23 mouse cellular contexts compared by ENCODE assay signal in the genomic region with DNA sequence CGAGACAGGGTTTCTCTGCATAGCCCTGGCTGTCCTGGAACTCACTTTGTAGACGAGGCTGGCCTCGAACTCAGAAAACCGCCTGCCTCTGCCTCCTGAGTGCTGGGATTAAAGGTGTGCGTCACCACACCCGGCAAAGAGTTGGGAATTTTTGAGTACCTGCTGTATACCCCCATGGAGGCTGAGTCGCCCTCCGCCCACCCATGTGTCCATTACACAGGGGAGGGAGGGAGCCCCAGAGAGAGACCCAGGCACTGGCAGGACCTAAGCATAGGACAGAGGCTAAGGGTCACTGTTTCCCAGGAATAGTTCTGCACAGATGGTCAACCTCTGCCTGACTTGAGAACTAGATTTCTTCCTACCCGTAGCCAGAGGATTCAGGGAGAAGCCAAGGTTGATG.
DNase-seq lines count a peak whose midpoint lies in the region; ATAC-seq and TF ChIP-seq lines count a peak whose summit lies in the region.
"Had no signal": no experiment of that assay in that cellular context is flagged by ENCODE, and none has a peak within 500 bp of the region (broad histone marks: within the 10 kb centered on the region; RNA-seq: fewer than 3 reads in every experiment).

No protein-coding gene starts in this region.

- H3K4me3 ChIP-seq in heart, embryonic 12.5 days: no peak overlapping the region
- H3K4me3 ChIP-seq in liver, embryonic 13.5 days (replicated peaks): no peak overlapping the region
- H3K4me3 ChIP-seq in liver, postnatal 0 days (ENCODE audit: low read depth, low read length): no peak overlapping the region
- H3K4me3 ChIP-seq in midbrain, embryonic 13.5 days (replicated peaks): no peak overlapping the region
- H3K4me3 ChIP-seq in midbrain, embryonic 16.5 days (ENCODE audit: low read depth, low read length): no peak overlapping the region
- H3K4me3 ChIP-seq: embryonic facial prominence, embryonic 13.5 days; limb, embryonic 13.5 days had no signal

- H3K27ac ChIP-seq in heart, embryonic 12.5 days (ENCODE audit: poor library complexity, severe bottlenecking): 0 out of 2 replicates have a peak overlapping the region, but pooled peaks have one; percentile 3
- H3K27ac ChIP-seq in liver, embryonic 13.5 days: peak overlapping the region; percentile 19; the same call in 1 of the 2 replicates
- no peak overlapping the region for H3K27ac ChIP-seq in liver, postnatal 0 days (ENCODE audit: low read depth)
- H3K27ac ChIP-seq in midbrain, embryonic 13.5 days: 0 out of 2 replicates have a peak overlapping the region, but pooled peaks have one; percentile 30
- no peak overlapping the region for H3K27ac ChIP-seq in midbrain, embryonic 16.5 days (ENCODE audit: low read length)
- H3K27ac ChIP-seq: embryonic facial prominence, embryonic 13.5 days; kidney, postnatal 0 days; limb, embryonic 13.5 days; liver, embryonic 14.5 days; stomach, postnatal 0 days had no signal

- no peak for ATAC-seq in heart, embryonic 12.5 days (ENCODE audit: insufficient number of reproducible peaks, low FRiP score)
- ATAC-seq in liver, embryonic 13.5 days (ENCODE audit: low read depth): no peak
- ATAC-seq in liver, postnatal 0 days: no peak
- no peak for ATAC-seq in midbrain, embryonic 13.5 days
- ATAC-seq in midbrain, embryonic 16.5 days: no peak
- ATAC-seq: activated CD4-positive, CD25-positive, alpha-beta regulatory T cell, adult 4 months; hindbrain, embryonic 16.5 days had no signal

- H3K27me3 ChIP-seq in heart, embryonic 12.5 days (replicated peaks): no peaks in the 10 kb centered on the region
- H3K27me3 ChIP-seq in liver, embryonic 13.5 days: no peaks in the 10 kb centered on the region
- H3K27me3 ChIP-seq in liver, postnatal 0 days (ENCODE audit: insufficient read depth, low read length): no peaks in the 10 kb centered on the region
- no peaks in the 10 kb centered on the region for H3K27me3 ChIP-seq in midbrain, embryonic 13.5 days
- no peaks in the 10 kb centered on the region for H3K27me3 ChIP-seq in midbrain, embryonic 16.5 days (ENCODE audit: control insufficient read depth, insufficient read depth, low read depth, low read length)
- H3K27me3 ChIP-seq: embryonic facial prominence, embryonic 13.5 days had no signal

- H3K9ac ChIP-seq in heart, embryonic 12.5 days: no peak overlapping the region
- H3K9ac ChIP-seq in liver, embryonic 13.5 days: no peak overlapping the region
- no peak overlapping the region for H3K9ac ChIP-seq in liver, postnatal 0 days (replicated peaks)
- H3K9ac ChIP-seq in midbrain, embryonic 13.5 days (replicated peaks): no peak overlapping the region
- H3K9ac ChIP-seq in midbrain, embryonic 16.5 days (ENCODE audit: low read depth, low read length): no peak overlapping the region
- H3K9ac ChIP-seq: embryonic facial prominence, embryonic 13.5 days; limb, embryonic 13.5 days; liver, embryonic 14.5 days; lung, embryonic 14.5 days had no signal

- peaks cover 98% of the 10 kb centered on the region for H3K4me1 ChIP-seq in heart, embryonic 12.5 days (replicated peaks)
- H3K4me1 ChIP-seq in liver, embryonic 13.5 days (replicated peaks): peaks cover 97% of the 10 kb centered on the region
- H3K4me1 ChIP-seq in liver, postnatal 0 days (ENCODE audit: insufficient read depth): peaks cover 61% of the 10 kb centered on the region
- peaks cover 100% of the 10 kb centered on the region for H3K4me1 ChIP-seq in midbrain, embryonic 13.5 days (replicated peaks)
- peaks cover 82% of the 10 kb centered on the region for H3K4me1 ChIP-seq in midbrain, embryonic 16.5 days (ENCODE audit: control insufficient read depth, insufficient read depth, low read length)

- H3K9me3 ChIP-seq in heart, embryonic 12.5 days (replicated peaks): no peaks in the 10 kb centered on the region
- H3K9me3 ChIP-seq in liver, embryonic 13.5 days (replicated peaks): no peaks in the 10 kb centered on the region
- no peaks in the 10 kb centered on the region for H3K9me3 ChIP-seq in liver, postnatal 0 days (ENCODE audit: low read length)
- no peaks in the 10 kb centered on the region for H3K9me3 ChIP-seq in midbrain, embryonic 13.5 days
- no peaks in the 10 kb centered on the region for H3K9me3 ChIP-seq in midbrain, embryonic 16.5 days (replicated peaks; ENCODE audit: control insufficient read depth, low read length, poor library complexity, severe bottlenecking)
- H3K9me3 ChIP-seq: embryonic facial prominence, embryonic 13.5 days; limb, embryonic 13.5 days had no signal

- WGBS in heart, embryonic 12.5 days: 80% methylated on average over 9 of the region's 9 CpGs
- 86% methylated on average over 9 of the region's 9 CpGs for WGBS in liver, embryonic 13.5 days (ENCODE audit: insufficient replicate concordance)
- 92% methylated on average over 9 of the region's 9 CpGs for WGBS in liver, postnatal 0 days (ENCODE audit: insufficient replicate concordance)
- WGBS in midbrain, embryonic 13.5 days: 86% methylated on average over 9 of the region's 9 CpGs
- 89% methylated on average over 9 of the region's 9 CpGs for WGBS in midbrain, embryonic 16.5 days

- TF ChIP-seq CTCF in liver, postnatal 0 days (IDR thresholded peaks at IDR 0.05; ENCODE audit: low read depth): no peak

- no peak overlapping the region for H3K4me2 ChIP-seq in heart, embryonic 12.5 days
- no peak overlapping the region for H3K4me2 ChIP-seq in liver, embryonic 13.5 days
- H3K4me2 ChIP-seq in liver, postnatal 0 days (ENCODE audit: low read depth, low read length): no peak overlapping the region
- H3K4me2 ChIP-seq in midbrain, embryonic 13.5 days (replicated peaks): no peak overlapping the region
- no peak overlapping the region for H3K4me2 ChIP-seq in midbrain, embryonic 16.5 days (ENCODE audit: low read length)
- H3K4me2 ChIP-seq: embryonic facial prominence, embryonic 13.5 days; limb, embryonic 13.5 days; lung, embryonic 14.5 days had no signal

- DNase-seq in heart, adult 18-20 months: no peak
- no peak for DNase-seq in liver, embryonic 13.5 days
- no peak for DNase-seq in liver, postnatal 0 days
- DNase-seq: adrenal gland, adult 2 months; adrenal gland, postnatal 36 days; cerebellum, adult 18-20 months; gastrocnemius, postnatal 25 days; kidney, adult 8-10 months; kidney, postnatal 4 days; lung, embryonic 14.5 days; lung, postnatal 14 days; right cerebral cortex, postnatal 4 days; thymus, adult 18-20 months had no signal

- TF ChIP-seq EP300 in liver, postnatal 0 days (IDR thresholded peaks at IDR 0.05; ENCODE audit: low read depth): no peak

- H3K36me3 ChIP-seq in heart, embryonic 12.5 days: no peaks in the 10 kb centered on the region
- H3K36me3 ChIP-seq in liver, embryonic 13.5 days: peaks cover 24% of the 10 kb centered on the region
- H3K36me3 ChIP-seq in liver, postnatal 0 days (replicated peaks; ENCODE audit: insufficient read depth, low read length): no peaks in the 10 kb centered on the region
- no peaks in the 10 kb centered on the region for H3K36me3 ChIP-seq in midbrain, embryonic 13.5 days
- H3K36me3 ChIP-seq in midbrain, embryonic 16.5 days (ENCODE audit: control insufficient read depth, insufficient read depth, low read length): no peaks in the 10 kb centered on the region
- H3K36me3 ChIP-seq: embryonic facial prominence, embryonic 13.5 days; limb, embryonic 13.5 days had no signal

Comparison
In these comparisons a context has a peak if more than half of its experiments do, and no peak if none do; other contexts are left out.
1. H3K27ac ChIP-seq: peak in heart, embryonic 12.5 days (single experiment), liver, embryonic 13.5 days (single experiment) and midbrain, embryonic 13.5 days (single experiment); none in liver, postnatal 0 days (single experiment) and midbrain, embryonic 16.5 days (single experiment).